Mouse (Mus musculus): Measurements from ENCODE around the gene Endod1. TPM values are rescaled to one million over a fixed set of nuclear protein-coding genes. Genes with fewer than 3 reads are reported as not detected.
A peak's percentile ranks its signal among the peaks of the same experiment; 100 is the strongest.

Gene Endod1
- total and polyA plus RNA-seq, 2 experiments from 2014 or later: 23.6 to 38.6 TPM

- no peak for ATAC-seq
- no peak overlapping the region for H3K27ac ChIP-seq (ENCODE audit: low read depth, low read length)
- H3K27me3 ChIP-seq (ENCODE audit: insufficient read depth, low read length): no peaks in the 10 kb centered on the region
- H3K4me1 ChIP-seq (ENCODE audit: insufficient read depth): no peaks in the 10 kb centered on the region
- H3K9me3 ChIP-seq (ENCODE audit: low read length): no peaks in the 10 kb centered on the region
- TF ChIP-seq CTCF (IDR thresholded peaks at IDR 0.05; ENCODE audit: low read depth): no peak
- H3K4me2 ChIP-seq (ENCODE audit: low read depth): no peak overlapping the region
- H3K4me3 ChIP-seq (ENCODE audit: low read depth, low read length): no peak overlapping the region
- H3K9ac ChIP-seq: no peak overlapping the region
- no peaks in the 10 kb centered on the region for H3K36me3 ChIP-seq (ENCODE audit: insufficient read depth)
- WGBS: 55% methylated on average over 1 of the region's 1 CpGs
- no peak for DNase-seq
Measured at GRCm38 (mm10) chr9:14398084-14398483, 16.8 kb upstream of the Endod1 start.

GRCm38 (mm10) chr9:14397449-14397819 is 16.1 kb upstream of the Endod1 start:
- H3K4me2 ChIP-seq (ENCODE audit: low read depth): no peak overlapping the region
- ATAC-seq: no peak
- no peaks in the 10 kb centered on the region for H3K36me3 ChIP-seq (ENCODE audit: insufficient read depth)
- H3K4me1 ChIP-seq (ENCODE audit: insufficient read depth): no peaks in the 10 kb centered on the region
- no peak for TF ChIP-seq CTCF (IDR thresholded peaks at IDR 0.05; ENCODE audit: low read depth)
- DNase-seq: no peak
- H3K9ac ChIP-seq: no peak overlapping the region
- 92% methylated on average over 6 of the region's 6 CpGs for WGBS
- H3K27me3 ChIP-seq (ENCODE audit: insufficient read depth, low read length): no peaks in the 10 kb centered on the region
- no peak overlapping the region for H3K4me3 ChIP-seq (ENCODE audit: low read depth, low read length)
- H3K27ac ChIP-seq (ENCODE audit: low read depth, low read length): no peak overlapping the region
- no peaks in the 10 kb centered on the region for H3K9me3 ChIP-seq (ENCODE audit: low read length)

- WGBS: 83% methylated on average over 3 of the region's 3 CpGs
- Histone ChIP-seq H3K9ac (no peak overlapping the region), H3K9me3 (ENCODE audit: low read length) (no peaks in the 10 kb centered on the region), H3K27me3 (ENCODE audit: insufficient read depth, low read length) (no peaks in the 10 kb centered on the region), H3K36me3 (ENCODE audit: insufficient read depth) (no peaks in the 10 kb centered on the region), H3K4me2 (ENCODE audit: low read depth) (no peak overlapping the region), H3K27ac (ENCODE audit: low read depth, low read length) (no peak overlapping the region), H3K4me3 (ENCODE audit: low read depth, low read length) (no peak overlapping the region), H3K4me1 (ENCODE audit: insufficient read depth) (no peaks in the 10 kb centered on the region)
- ATAC-seq: no peak
- no peak for DNase-seq
- TF ChIP-seq CTCF (IDR thresholded peaks at IDR 0.05; ENCODE audit: low read depth): no peak
Measured at GRCm38 (mm10) chr9:14396819-14397448, 15.6 kb upstream of the Endod1 start.

- H3K27me3 ChIP-seq (ENCODE audit: insufficient read depth, low read length): no peaks in the 10 kb centered on the region
- no peak overlapping the region for H3K9ac ChIP-seq
- H3K4me1 ChIP-seq (ENCODE audit: insufficient read depth): no peaks in the 10 kb centered on the region
- TF ChIP-seq CTCF (IDR thresholded peaks at IDR 0.05; ENCODE audit: low read depth): no peak
- no peaks in the 10 kb centered on the region for H3K9me3 ChIP-seq (ENCODE audit: low read length)
- H3K27ac ChIP-seq (ENCODE audit: low read depth, low read length): no peak overlapping the region
- no peak for DNase-seq
- H3K4me2 ChIP-seq (ENCODE audit: low read depth): no peak overlapping the region
- H3K36me3 ChIP-seq (ENCODE audit: insufficient read depth): no peaks in the 10 kb centered on the region
- no peak for ATAC-seq
- WGBS: 81% methylated on average over 2 of the region's 2 CpGs
- H3K4me3 ChIP-seq (ENCODE audit: low read depth, low read length): no peak overlapping the region
Measured at GRCm38 (mm10) chr9:14396096-14396495, 14.8 kb upstream of the Endod1 start.

GRCm38 (mm10) chr9:14394956-14395561 is 13.8 kb upstream of the Endod1 start:
- 38% methylated on average over 2 of the region's 2 CpGs for WGBS
- H3K4me1 ChIP-seq (ENCODE audit: insufficient read depth): no peaks in the 10 kb centered on the region
- no peak overlapping the region for H3K27ac ChIP-seq (ENCODE audit: low read depth, low read length)
- no peaks in the 10 kb centered on the region for H3K36me3 ChIP-seq (ENCODE audit: insufficient read depth)
- TF ChIP-seq CTCF (IDR thresholded peaks at IDR 0.05; ENCODE audit: low read depth): no peak
- ATAC-seq (peak; percentile 48; the same call in 1 of the 2 replicates), DNase-seq (peak; percentile 21)
- H3K9ac ChIP-seq: no peak overlapping the region
- H3K27me3 ChIP-seq (ENCODE audit: insufficient read depth, low read length): no peaks in the 10 kb centered on the region
- no peaks in the 10 kb centered on the region for H3K9me3 ChIP-seq (ENCODE audit: low read length)
- no peak overlapping the region for H3K4me2 ChIP-seq (ENCODE audit: low read depth)
- no peak overlapping the region for H3K4me3 ChIP-seq (ENCODE audit: low read depth, low read length)

GRCm38 (mm10) chr9:14391841-14392318 is 10.6 kb upstream of the Endod1 start:
- ATAC-seq: no peak
- WGBS: 81% methylated on average over 3 of the region's 3 CpGs

GRCm38 (mm10) chr9:14391286-14391685 is 10.0 kb upstream of the Endod1 start:
- Histone ChIP-seq H3K36me3 (ENCODE audit: insufficient read depth) (no peaks in the 10 kb centered on the region), H3K9me3 (ENCODE audit: low read length) (no peaks in the 10 kb centered on the region), H3K27ac (ENCODE audit: low read depth, low read length) (no peak overlapping the region), H3K4me3 (ENCODE audit: low read depth, low read length) (no peak overlapping the region), H3K4me2 (ENCODE audit: low read depth) (no peak overlapping the region), H3K4me1 (ENCODE audit: insufficient read depth) (no peaks in the 10 kb centered on the region), H3K9ac (no peak overlapping the region), H3K27me3 (ENCODE audit: insufficient read depth, low read length) (no peaks in the 10 kb centered on the region)
- ATAC-seq: no peak
- no peak for DNase-seq
- 80% methylated on average over 9 of the region's 9 CpGs for WGBS
- TF ChIP-seq CTCF (IDR thresholded peaks at IDR 0.05; ENCODE audit: low read depth): no peak

More at GRCm38 (mm10) chr9:14391841-14392318, 10.6 kb upstream of the Endod1 start:
- Histone ChIP-seq H3K4me3 (ENCODE audit: low read depth, low read length) (no peak overlapping the region), H3K9me3 (ENCODE audit: low read length) (no peaks in the 10 kb centered on the region), H3K27ac (ENCODE audit: low read depth, low read length) (no peak overlapping the region), H3K36me3 (ENCODE audit: insufficient read depth) (no peaks in the 10 kb centered on the region), H3K27me3 (ENCODE audit: insufficient read depth, low read length) (no peaks in the 10 kb centered on the region), H3K4me2 (ENCODE audit: low read depth) (no peak overlapping the region), H3K9ac (no peak overlapping the region), H3K4me1 (ENCODE audit: insufficient read depth) (no peaks in the 10 kb centered on the region)
- no peak for TF ChIP-seq CTCF (IDR thresholded peaks at IDR 0.05; ENCODE audit: low read depth)
- no peak for DNase-seq

All from forebrain, postnatal 0 days (tissue).